Mouse (Mus musculus) forebrain, postnatal 0 days (tissue): ENCODE data around the gene Thsd4. TPM values are rescaled to one million over a fixed set of nuclear protein-coding genes. Genes with fewer than 3 reads are reported as not detected.

Source experiments
- ATAC-seq: fragments of 200-750 bp; cut with Nextera tagmentation; 2 replicates; pipeline ENCODE4 v1.8.0; 2017; ENCODE audit warnings: mild to moderate bottlenecking, moderate library complexity
- DNase-seq: peaks from one replicate; pipeline ENCODE4 v3.0.0-alpha.2; 2015
- H3K27ac ChIP-seq: fragments of 300-500 bp; sonication (generic); 2 replicates; pipeline ENCODE4 v1.5.1; 2014; ENCODE audit warnings: low read depth, mild to moderate bottlenecking, antibody characterized with exemption, low read length, moderate library complexity, mixed read lengths
- H3K27me3 ChIP-seq: fragments of 300-500 bp; sonication (generic); 2 replicates; pipeline ENCODE4 v1.6.1; 2014; ENCODE audit warnings: mild to moderate bottlenecking, low read length, mixed read lengths; ENCODE audit not compliant: insufficient read depth
- H3K36me3 ChIP-seq: fragments of 300-500 bp; sonication (generic); 2 replicates; pipeline ENCODE4 v1.6.1; 2014; ENCODE audit warnings: mild to moderate bottlenecking, moderate library complexity; ENCODE audit not compliant: insufficient read depth
- H3K4me1 ChIP-seq: fragments of 300-500 bp; sonication (generic); 2 replicates; pipeline ENCODE4 v1.6.1; 2014; ENCODE audit warnings: antibody characterized with exemption; ENCODE audit not compliant: insufficient read depth
- H3K4me2 ChIP-seq: fragments of 300-500 bp; sonication (generic); 2 replicates; pipeline ENCODE4 v1.6.1; 2014; ENCODE audit warnings: low read depth, mild to moderate bottlenecking, moderate library complexity
- H3K4me3 ChIP-seq: fragments of 300-500 bp; sonication (generic); 2 replicates; pipeline ENCODE4 v1.5.1; 2014; ENCODE audit warnings: low read depth, low read length, mixed read lengths
- H3K9ac ChIP-seq: fragments of 300-500 bp; sonication (generic); 2 replicates; pipeline ENCODE4 v1.6.1; 2014; ENCODE audit warnings: mild to moderate bottlenecking
- H3K9me3 ChIP-seq: fragments of 300-500 bp; sonication (generic); 2 replicates; pipeline ENCODE4 v1.6.1; 2016; ENCODE audit warnings: low read length
- CTCF ChIP-seq: sonication (generic); IDR thresholded peaks from 2 replicates; pipeline ENCODE4 v1.5.1; 2016; ENCODE audit warnings: antibody characterized with exemption, control low read depth, low read depth
- WGBS: fragments of 180-500 bp; shearing (Covaris S2); extraction: QIAGEN DNeasy Blood & Tissue Kit; methylation state at CpG from one replicate; pipeline ENCODE4 v1.1.7; 2014; 5-methylcytosine and 5-hydroxymethylcytosine counted together
- polyA plus RNA-seq: library from polyadenylated mRNA; unstranded; fragments of >200 nt; fragmentation: Nextera tagmentation; extraction: Ambion mirVana; gene quantifications from 2 replicates; pipeline ENCODE4 v1.2.1, GENCODE M21; 2015
- total RNA-seq: library from RNA; depleted of rRNA; stranded (reverse); fragments of >200 nt; gene quantifications from 2 replicates; pipeline ENCODE4 v1.2.3, GENCODE M21; 2014

Gene Thsd4
- total and polyA plus RNA-seq, 2 experiments from 2014 or later = 3.5 to 14.2 TPM

GRCm38 (mm10) chr9:60024545-60024944 is 497.3 kb downstream of the Thsd4 start:
- DNase-seq (no peak), ATAC-seq (no peak)
- H3K9me3 ChIP-seq = no peaks in the 10 kb centered on the region
- 12% methylated on average over 5 of the region's 5 CpGs for WGBS
- no peak for TF ChIP-seq CTCF
- no peaks in the 10 kb centered on the region for H3K27me3 ChIP-seq
- no peak overlapping the region for H3K27ac ChIP-seq
- no peak overlapping the region for H3K4me3 ChIP-seq
- no peaks in the 10 kb centered on the region; the same call in 1 of the 2 replicates for H3K4me1 ChIP-seq
- no peaks in the 10 kb centered on the region for H3K36me3 ChIP-seq
- no peak overlapping the region for H3K4me2 ChIP-seq
- no peak overlapping the region for H3K9ac ChIP-seq

- 79% methylated on average over 3 of the region's 3 CpGs for WGBS
Observed at GRCm38 (mm10) chr9:60022331-60022730, 499.5 kb downstream of the Thsd4 start.

GRCm38 (mm10) chr9:60020444-60020843 is 501.4 kb downstream of the Thsd4 start:
- no peak overlapping the region for H3K27ac ChIP-seq
- H3K36me3 ChIP-seq = no peaks in the 10 kb centered on the region
- no peak for DNase-seq
- ATAC-seq = no peak
- no peak overlapping the region for H3K9ac ChIP-seq
- H3K4me1 ChIP-seq = no peaks in the 10 kb centered on the region; the same call in 1 of the 2 replicates
- no peak overlapping the region for H3K4me3 ChIP-seq
- 75% methylated on average over 1 of the region's 1 CpGs for WGBS
- TF ChIP-seq CTCF = no peak
- H3K9me3 ChIP-seq = no peaks in the 10 kb centered on the region
- H3K27me3 ChIP-seq = no peaks in the 10 kb centered on the region
- H3K4me2 ChIP-seq = no peak overlapping the region

More at GRCm38 (mm10) chr9:60022331-60022730, 499.5 kb downstream of the Thsd4 start:
- Histone ChIP-seq H3K4me1 (no peaks in the 10 kb centered on the region; the same call in 1 of the 2 replicates), H3K27me3 (no peaks in the 10 kb centered on the region), H3K4me3 (no peak overlapping the region), H3K9ac (no peak overlapping the region), H3K4me2 (no peak overlapping the region), H3K36me3 (no peaks in the 10 kb centered on the region), H3K9me3 (no peaks in the 10 kb centered on the region), H3K27ac (no peak overlapping the region)
- no peak for TF ChIP-seq CTCF
- ATAC-seq = no peak
- DNase-seq = no peak

GRCm38 (mm10) chr9:60010285-60010684 is 511.6 kb downstream of the Thsd4 start:
- 14% methylated on average over 1 of the region's 1 CpGs for WGBS
- H3K4me3 ChIP-seq = no peak overlapping the region
- H3K4me2 ChIP-seq = no peak overlapping the region
- no peaks in the 10 kb centered on the region for H3K4me1 ChIP-seq
- 0 out of 2 replicates have a peak, but pooled peaks have one; percentile 2 for ATAC-seq
- TF ChIP-seq CTCF = no peak
- H3K9ac ChIP-seq = no peak overlapping the region
- H3K36me3 ChIP-seq = no peaks in the 10 kb centered on the region
- H3K27me3 ChIP-seq = no peaks in the 10 kb centered on the region
- peak; percentile 17 for DNase-seq
- H3K9me3 ChIP-seq = no peaks in the 10 kb centered on the region
- H3K27ac ChIP-seq = no peak overlapping the region

GRCm38 (mm10) chr9:60008936-60009335 is 512.9 kb downstream of the Thsd4 start:
- DNase-seq = no peak
- Histone ChIP-seq H3K36me3 (no peaks in the 10 kb centered on the region), H3K4me2 (no peak overlapping the region), H3K27ac (no peak overlapping the region), H3K4me1 (no peaks in the 10 kb centered on the region), H3K4me3 (no peak overlapping the region), H3K9me3 (no peaks in the 10 kb centered on the region), H3K9ac (no peak overlapping the region), H3K27me3 (no peaks in the 10 kb centered on the region)
- ATAC-seq = no peak
- WGBS = 56% methylated on average over 7 of the region's 7 CpGs
- TF ChIP-seq CTCF = no peak

GRCm38 (mm10) chr9:60002323-60002722 is 519.5 kb downstream of the Thsd4 start:
- no peak for TF ChIP-seq CTCF
- no peaks in the 10 kb centered on the region for H3K36me3 ChIP-seq
- 49% methylated on average over 8 of the region's 8 CpGs for WGBS
- no peak for ATAC-seq
- H3K9me3 ChIP-seq = no peaks in the 10 kb centered on the region
- H3K4me2 ChIP-seq = no peak overlapping the region
- H3K9ac ChIP-seq = no peak overlapping the region
- no peaks in the 10 kb centered on the region for H3K27me3 ChIP-seq
- H3K4me1 ChIP-seq = no peaks in the 10 kb centered on the region
- no peak overlapping the region for H3K27ac ChIP-seq
- H3K4me3 ChIP-seq = no peak overlapping the region
- DNase-seq = no peak

GRCm38 (mm10) chr9:60001444-60001843 is 520.4 kb downstream of the Thsd4 start:
- TF ChIP-seq CTCF = no peak
- H3K9ac ChIP-seq = no peak overlapping the region
- H3K4me1 ChIP-seq = no peaks in the 10 kb centered on the region

More at GRCm38 (mm10) chr9:60001444-60001843, 520.4 kb downstream of the Thsd4 start:
- no peak overlapping the region for H3K4me3 ChIP-seq
- H3K36me3 ChIP-seq = no peaks in the 10 kb centered on the region
- no peaks in the 10 kb centered on the region for H3K27me3 ChIP-seq
- H3K4me2 ChIP-seq = no peak overlapping the region
- no peak for DNase-seq
- no peak for ATAC-seq
- H3K27ac ChIP-seq = no peak overlapping the region
- WGBS = 70% methylated on average over 3 of the region's 3 CpGs
- no peaks in the 10 kb centered on the region for H3K9me3 ChIP-seq
